Mouse (Mus musculus): Measurements from ENCODE around the gene S100z.

Gene S100z

DNA sequence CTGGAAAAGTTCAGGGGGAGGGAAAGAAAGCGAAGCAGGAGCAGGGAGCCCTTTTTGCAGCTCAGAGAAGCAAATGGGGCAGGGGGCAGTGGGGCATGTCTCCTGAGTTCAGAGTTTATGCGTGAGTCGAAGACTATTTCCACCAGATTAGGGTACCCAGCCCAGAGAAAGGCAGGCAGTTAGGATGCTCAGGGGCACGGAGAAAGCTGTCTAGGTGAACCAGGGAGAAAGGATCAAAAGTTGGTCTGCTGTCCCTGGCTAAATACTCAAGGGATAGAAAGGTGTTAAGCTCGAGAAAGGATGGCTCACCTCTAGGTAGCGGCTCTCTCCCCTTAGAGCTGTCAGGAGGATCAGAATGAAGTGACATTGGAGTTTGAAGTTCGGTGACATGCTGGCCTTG lies 34.2 kb downstream of the S100z start:
- no peak for DNase-seq

DNA sequence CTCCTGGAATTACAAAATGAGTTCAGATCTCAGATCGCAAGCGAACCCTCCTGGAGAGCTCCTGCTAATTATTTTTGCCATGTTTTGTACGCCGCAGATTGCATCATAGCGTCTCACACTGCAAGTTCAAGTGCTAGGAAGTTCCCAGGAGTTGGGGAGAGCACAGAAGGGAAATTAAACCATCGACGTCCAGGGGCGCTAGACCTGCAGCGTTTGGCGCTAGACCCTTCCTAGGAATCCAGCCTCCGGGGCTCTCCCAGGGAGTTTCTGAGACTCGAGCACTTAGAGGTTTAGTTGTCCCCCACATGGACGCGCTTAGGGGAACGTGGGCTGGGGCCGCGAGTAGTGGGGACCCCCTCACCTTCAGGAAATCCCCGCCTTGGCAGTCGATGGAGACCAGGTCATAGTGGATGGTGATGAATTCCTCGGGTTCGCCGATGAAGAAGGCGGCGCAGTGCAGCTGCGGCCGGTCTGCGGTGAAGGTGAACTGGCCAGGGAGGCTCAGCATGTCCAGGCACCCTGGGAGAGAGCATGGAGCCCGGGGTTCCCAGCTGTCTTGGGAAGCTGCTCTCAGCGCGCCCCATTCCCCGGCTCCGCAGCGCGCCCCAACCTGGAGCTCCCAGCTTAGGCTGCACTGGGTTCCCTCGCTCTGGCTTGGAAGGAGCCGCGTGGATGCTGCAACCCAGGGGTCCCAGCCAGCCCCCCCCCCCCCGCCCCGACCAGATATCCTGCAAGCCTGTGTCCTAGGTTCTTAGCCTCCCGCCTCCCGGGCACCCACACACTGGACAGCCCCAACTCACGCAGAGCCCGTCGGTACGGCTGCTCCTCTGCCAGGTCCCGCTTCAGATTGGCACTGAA lies 34.9 kb downstream of the S100z start:
- peak; percentile 13 to 16 for DNase-seq

DNA sequence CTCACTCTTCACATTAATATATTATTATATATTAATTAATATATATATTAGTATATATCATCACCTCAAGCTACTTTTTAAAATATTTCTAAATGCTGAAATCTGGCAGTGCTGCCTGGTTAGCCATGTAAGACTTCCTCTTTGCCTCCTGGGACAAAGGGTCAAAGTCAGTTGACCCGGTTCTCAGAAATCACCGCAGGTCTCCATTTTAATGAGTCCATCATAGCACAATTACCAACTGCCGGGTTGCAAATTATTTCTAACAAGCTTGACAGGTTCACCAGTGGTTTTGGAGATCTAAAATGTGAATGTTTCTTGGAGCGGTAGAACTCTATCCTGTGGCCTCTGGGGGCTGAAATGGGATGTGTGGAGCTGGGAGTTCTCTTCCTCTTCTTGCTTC lies 35.6 kb downstream of the S100z start:
- no peak for DNase-seq

DNA sequence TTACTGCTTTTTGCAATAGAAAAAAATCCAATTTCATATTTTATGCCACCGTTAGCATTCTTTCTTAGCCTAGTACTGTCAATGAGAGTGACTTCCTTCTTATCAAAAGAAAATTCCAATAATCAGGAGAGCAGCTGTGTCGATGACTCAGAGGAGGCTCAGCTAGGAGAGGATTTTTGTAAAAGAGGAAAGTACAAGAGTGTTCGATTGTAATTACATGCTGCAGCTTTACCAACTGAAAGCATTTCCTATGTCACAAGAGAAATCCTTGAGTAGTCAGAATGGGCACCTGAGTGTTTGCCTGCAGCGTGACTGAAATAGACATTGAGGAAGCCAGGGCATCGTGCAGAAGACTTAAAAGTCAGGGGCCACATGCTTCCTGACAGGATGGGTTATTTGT lies 39.0 kb downstream of the S100z start:
- DNase-seq, result no peak

DNA sequence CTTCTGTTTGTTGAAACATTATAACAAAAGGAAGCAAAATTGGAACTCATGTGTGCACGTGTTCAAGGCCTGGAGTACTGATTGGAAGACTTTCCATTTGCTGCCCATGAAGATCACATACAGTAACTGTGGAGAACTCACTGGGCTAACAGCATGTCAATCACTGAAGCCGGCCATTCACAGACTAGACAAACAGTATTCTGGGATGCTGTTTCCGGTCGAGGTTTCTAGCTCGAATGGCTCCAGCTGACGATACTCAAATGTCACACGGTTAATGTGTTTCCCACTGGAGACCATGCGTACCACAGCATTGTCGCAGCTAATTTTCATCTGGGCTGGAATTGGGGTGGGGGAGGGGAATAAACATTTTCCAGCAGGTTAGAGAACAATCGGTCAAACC lies 46.8 kb downstream of the S100z start:
- DNase-seq, result no peak

DNA sequence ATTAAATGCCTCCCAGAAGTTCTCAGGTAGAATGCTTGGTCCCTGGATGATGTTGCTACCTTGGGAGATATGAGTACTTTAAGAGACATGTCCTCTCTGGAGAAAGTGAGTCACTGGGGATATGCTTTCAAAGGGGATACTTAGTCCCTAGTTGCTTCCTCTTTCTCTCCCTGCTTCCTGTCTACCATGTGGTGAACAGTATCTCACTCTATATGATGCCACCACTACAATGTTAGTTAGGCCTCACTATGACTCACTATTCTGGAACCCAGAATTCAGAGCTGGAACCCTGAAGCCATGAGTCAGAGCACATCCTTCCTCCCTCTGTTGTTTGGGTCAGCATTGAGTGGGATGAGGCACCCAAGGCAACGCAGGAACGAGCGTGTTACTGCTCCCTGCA lies 51.0 kb downstream of the S100z start:
- no peak for DNase-seq

Measured in cerebellum, postnatal 14 days (tissue).